Mouse (Mus musculus): ENCODE results near the gene Spc24. TPM values are rescaled to one million over a fixed set of nuclear protein-coding genes. Genes with fewer than 3 reads are reported as not detected.
"Not testable (repeated sequence)": the region's sequence is repeated elsewhere in the genome, so short reads cannot be mapped to it uniquely, and the experiment has no call there.

The Spc24 gene
- 1 to 10 TPM in 1 of 2 experiments, under 1 TPM in 1; 0.77 to 2.2 TPM for total RNA-seq (2021)
- long read RNA-seq, experiment 1, partial matches to known transcripts, result 0 of 4 reads
- long read RNA-seq, experiment 1, other reads (novel, unspliced or antisense), result 0 of 4 reads
- long read RNA-seq, experiment 2, partial matches to known transcripts, result 0 of 2 reads
- long read RNA-seq, experiment 2, other reads (novel, unspliced or antisense), result 0 of 2 reads

DNA sequence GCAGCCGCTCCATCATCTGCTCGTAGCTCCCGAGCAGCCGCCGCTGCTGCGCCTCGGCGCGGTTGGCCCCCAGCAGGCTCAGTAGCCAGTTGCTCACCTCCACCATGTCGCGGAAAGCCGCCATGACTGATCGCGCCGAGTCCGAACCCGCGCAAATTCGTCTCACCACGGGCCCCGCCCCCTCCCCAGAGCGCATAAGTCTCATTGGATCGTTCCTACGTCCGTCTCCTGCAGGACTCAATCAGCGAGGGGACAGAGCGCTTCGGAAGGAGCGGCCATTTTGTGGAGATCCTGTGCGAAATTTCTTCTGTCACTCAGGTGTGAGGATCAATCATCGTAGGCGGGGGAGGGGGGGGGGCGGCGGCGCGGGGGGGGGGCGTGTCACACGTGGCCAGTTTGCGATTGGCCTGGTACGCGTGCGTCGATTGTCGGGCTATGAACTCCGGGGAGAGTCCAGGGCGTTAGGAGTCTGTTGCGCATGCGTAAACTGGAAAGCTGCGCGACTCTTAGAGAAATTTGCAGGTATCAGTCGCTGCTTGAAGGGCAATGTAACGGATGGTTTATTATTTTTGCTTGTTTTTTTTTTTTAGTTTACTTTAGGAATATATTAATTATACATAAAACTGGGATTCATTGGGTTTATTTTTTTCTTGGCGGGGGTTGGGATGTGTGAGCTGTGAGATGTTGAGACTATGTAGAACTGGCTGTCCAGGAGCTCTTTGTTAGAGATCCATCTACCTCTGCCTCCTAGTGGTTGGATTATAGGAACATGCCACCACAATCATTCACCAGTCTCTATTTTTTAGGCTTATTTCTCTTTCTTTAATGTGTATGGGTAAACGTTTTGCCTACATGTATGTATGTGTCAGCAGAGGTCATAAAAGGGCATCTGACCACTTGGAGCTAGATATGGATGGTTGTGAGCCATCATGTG, at the start of gene Spc24:
TSS of gene Spc24 (minus strand) at position 149 of the 934 bp plus-strand sequence.
- peak; percentile 94 for DNase-seq

GRCm38 (mm10) chr9:21808561-21808960, 48.5 kb upstream of the Spc24 start:
- no peak for DNase-seq

GRCm38 (mm10) chr9:21806976-21807375, 46.9 kb upstream of the Spc24 start:
- no peak for DNase-seq

- DNase-seq, result no peak
These were observed 46.3 kb upstream of the Spc24 start for GRCm38 (mm10) chr9:21806363-21806762.

GRCm38 (mm10) chr9:21803986-21804644, 44.0 kb upstream of the Spc24 start:
- peak; percentile 68 for DNase-seq

DNA sequence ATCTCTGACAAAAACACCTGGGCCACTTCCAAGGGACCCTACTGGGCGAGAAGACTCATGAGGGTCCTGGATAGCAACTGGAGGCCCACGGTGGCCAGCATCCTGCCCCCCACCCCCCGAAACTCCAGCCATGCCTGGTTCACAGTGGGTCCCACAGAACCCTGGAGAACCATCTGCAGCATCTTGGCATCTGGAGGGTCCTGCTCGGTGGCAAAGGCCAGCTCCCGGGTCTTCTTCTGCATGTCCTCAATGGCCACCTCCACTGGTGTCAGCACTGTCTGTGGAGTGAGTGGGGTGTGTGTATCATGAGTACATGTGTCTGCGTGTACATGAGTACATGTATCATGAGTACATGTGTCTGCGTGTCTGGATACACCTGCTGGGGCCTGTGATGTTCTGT, 41.5 kb upstream of the Spc24 start:
- no peak for DNase-seq

GRCm38 (mm10) chr9:21801121-21801520, 41.0 kb upstream of the Spc24 start:
- no peak for DNase-seq

- DNase-seq, result no peak
These were observed 38.9 kb upstream of the Spc24 start for GRCm38 (mm10) chr9:21799010-21799350.

DNA sequence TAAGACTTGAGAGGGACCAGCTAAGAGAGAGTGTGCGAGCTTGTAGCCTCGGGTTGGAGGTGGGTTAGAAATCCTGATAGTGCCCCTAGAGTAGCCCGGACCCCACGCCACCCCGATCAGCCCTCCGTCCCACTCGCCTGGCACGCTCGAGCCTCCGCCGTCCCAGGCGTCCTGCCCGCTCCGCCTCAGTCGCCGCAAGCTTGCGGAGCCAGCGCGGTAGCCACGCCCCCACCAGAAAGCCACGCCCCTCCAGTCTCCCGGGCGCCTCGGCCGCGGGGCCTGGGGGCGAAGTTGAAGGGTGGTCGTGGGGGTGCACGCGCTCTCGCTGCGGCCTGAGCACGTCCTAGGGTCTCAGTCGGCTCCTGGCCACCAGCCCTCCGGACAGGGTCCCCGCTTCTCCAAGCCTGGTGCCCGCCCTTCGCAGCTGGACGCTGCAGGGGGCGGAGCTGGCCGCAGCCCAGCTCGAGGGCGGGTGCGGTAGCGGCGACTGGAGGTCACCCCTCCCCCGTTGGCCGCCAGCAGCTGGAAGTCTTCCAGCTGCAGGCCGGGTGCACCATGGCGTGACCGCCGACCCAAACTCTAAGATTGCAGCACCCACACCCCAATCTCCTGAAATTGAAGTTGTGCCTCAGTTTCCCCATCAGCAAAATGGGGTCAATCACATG, 38.4 kb upstream of the Spc24 start, which contains the start of gene Kank2:
TSS of gene Kank2 (minus strand) at position 400 of the 665 bp plus-strand sequence.
- DNase-seq, result peak; percentile 89

DNA sequence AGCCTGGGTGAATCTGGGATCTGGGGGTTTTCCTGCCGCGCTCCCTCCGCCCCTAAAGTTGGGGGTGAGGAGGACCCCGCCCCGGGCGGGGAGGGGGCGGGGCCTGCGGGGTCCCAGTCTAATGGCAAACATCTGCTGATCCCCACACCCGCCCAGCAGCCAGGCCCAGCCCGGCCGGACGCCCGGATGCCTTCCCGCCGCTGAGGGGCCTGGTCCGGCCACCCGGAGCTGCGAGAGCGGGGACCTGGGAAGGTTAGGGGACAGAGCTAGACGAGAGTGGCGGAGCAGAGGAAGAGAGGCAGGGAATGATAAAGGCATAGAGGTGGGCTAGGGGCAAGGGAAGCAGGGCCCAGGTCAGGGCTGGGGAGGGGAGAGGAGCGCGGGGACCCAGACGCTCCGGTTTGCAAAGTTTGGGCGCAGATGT, 37.8 kb upstream of the Spc24 start:
- peak; percentile 81 for DNase-seq

DNA sequence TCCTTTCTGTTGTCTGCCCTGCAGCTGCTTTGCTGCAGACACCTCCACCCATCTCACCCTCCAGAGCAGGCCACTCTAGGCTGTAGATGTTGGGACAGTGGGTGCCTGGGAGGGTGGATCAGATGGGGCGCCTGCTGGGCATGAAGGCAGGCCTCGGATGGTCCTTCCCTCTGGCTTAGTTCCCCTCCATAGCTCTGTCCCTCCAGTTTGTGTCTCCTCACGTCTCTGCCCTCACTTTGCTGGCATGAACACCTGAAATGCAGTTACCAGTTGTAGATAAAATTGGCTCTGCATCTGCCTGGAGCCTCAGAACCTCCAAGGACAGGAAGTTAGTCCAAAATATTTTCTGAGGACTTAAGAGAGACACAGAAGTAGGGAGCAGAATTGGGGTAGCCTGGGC, 36.8 kb upstream of the Spc24 start:
- no peak for DNase-seq

GRCm38 (mm10) chr9:21796259-21796658, 36.2 kb upstream of the Spc24 start:
- DNase-seq, result no peak

- DNase-seq, result no peak
These were observed 35.5 kb upstream of the Spc24 start for GRCm38 (mm10) chr9:21795579-21795978.

DNA sequence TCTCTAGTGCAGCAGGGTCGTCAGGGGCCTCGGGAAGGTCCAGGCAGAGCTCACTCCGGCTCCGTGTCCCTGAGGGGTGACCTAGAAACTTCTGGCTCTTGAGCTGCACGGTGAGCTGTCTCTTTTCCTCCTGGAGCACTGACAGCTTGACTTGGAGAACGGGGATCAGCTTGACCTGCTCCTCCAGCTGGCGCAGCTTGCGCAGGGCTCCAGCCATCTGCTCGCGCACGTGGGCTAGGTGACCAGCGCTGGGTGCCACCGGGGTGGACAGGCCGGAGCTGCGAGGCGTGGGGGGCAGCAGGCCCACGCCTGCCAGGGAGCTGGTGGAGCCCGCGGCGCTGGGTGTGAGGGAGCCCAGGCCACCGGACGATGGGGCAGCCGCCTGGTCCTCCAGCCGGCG, 34.8 kb upstream of the Spc24 start:
- no peak for DNase-seq

- DNase-seq, result no peak
These were observed 34.3 kb upstream of the Spc24 start for GRCm38 (mm10) chr9:21794344-21794834.

DNA sequence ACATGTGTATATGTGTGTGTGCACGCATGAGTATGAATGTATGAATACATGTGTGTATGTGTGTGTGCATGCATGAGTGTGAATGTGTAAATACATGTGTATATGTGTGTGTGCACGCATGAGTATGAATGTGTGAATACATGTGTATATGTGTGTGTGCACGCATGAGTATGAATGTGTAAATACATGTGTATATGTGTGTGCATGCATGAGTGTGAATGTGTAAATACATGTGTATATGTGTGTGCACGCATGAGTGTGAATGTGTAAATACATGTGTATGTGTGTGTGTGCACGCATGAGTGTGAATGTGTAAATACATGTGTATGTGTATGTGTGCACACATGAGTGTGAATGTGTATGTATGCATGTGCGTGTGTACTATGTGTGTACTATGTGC, 33.4 kb upstream of the Spc24 start:
- DNase-seq, result not testable (repeated sequence)

- DNase-seq, result peak; percentile 70
These were observed 32.5 kb upstream of the Spc24 start for GRCm38 (mm10) chr9:21792644-21793043.

DNA sequence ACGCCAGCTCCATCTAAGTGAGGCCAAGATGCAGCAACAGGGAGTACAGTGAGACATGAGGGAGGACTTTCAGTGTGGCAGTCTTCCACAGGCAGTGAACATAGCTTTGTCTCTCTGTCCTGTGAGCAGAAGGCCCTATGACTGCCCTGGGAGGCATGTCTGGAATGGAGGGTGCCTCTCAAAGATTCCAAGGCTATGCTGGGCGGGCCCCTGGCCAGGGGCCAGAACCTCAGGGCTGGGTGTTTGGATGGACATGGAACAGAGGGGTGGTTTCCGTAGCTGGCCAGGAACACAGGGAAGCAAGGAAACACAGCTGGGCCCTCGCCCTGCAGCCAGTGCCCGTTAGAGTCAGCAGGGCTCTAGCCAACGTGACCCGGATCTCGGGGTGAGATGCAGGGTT, 31.8 kb upstream of the Spc24 start:
- DNase-seq, result peak; percentile 88

DNA sequence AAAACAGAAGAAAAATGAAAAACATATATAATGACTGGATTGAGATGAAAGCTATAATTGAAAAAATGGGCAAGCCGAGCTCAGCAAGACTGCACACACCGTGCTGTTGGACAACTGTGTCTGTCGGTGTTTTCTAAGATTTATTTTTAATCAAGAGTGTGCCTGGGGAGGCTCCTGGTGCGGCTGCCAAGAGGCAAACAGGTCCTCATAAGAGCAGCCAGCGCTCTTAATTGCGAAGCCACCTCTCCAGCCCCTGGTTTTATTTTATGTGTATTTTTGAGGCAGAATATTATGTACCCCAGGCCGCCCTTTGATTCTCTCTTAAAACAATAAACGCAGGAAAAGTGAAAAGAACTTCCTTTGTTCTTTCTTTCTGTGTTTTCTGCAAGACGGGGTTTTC, 28.1 kb upstream of the Spc24 start:
- no peak for DNase-seq

DNA sequence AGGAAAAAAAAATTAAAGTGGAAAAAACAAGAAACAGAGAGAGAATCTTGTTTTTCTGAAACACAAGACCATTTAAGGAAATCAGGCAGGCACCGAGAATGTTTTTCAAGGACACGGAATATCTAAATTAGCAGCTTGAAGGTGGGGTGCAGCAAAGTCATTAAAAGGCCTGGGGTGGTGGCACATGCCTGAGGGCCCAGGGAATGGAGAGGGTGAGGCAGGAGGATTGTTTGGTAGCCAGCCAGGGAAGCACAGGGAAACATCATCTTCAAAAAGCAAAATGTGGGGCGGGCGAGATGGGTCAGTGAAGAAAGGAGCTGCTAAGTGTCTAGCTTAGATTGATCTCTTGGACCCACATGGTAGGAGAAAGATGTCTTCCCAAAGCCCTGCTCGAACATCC, 27.6 kb upstream of the Spc24 start:
- DNase-seq, result no peak

DNA sequence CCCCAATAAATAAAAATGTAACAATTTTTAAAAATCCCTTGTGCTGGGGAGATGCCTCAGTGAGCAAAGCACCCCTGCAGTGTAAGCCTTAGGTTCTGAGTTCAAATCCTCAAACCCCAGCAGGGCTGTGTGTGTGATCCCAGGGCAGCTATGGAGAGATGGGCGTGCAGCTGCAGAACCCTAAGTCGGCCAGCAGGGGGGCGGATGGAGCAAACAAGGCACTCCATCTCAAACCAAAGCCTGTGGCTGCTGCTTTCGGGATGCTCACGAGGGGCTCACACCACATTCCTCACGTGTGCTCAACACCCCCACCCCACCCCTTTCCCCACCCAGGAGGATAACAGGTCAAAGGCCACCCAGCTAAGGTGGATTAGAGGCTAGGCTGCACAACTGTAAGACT, 26.8 kb upstream of the Spc24 start:
- peak; percentile 50 for DNase-seq

DNA sequence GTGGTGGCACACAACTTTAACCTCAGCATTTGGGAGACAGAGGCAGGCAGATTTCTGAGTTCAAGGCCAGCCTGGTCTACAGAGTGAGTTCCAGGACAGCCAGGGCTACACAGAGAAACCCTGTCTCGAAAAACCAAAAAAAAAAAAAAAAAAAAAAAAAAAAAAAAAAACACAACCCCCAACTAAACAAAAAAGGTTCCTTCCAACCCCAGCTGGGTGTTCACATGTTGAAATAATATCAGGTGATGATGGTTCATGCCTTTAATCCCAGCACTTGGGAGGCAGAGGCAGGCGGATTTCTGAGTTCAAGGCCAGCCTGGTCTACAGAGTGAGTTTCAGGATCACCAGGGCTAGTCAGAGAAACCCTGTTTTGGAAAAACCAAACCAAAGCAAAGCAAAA, 26.2 kb upstream of the Spc24 start:
- DNase-seq, result not testable (repeated sequence)
